Comparison of ENCODE assay signal across 9 mouse cellular contexts in genomic region chr3:87947811-87948199, GRCm38 (mm10). TPM values are rescaled to one million over a fixed set of nuclear protein-coding genes. Genes with fewer than 3 reads are reported as not detected.
A peak's percentile ranks its signal among the peaks of the same experiment; 100 is the strongest.
DNase-seq lines count a peak whose midpoint lies in the region; ATAC-seq lines count a peak whose summit lies in the region.
"Had no signal": no experiment of that assay in that cellular context is flagged by ENCODE, and none has a peak within 500 bp of the region (broad histone marks: within the 10 kb centered on the region; RNA-seq: fewer than 3 reads in every experiment).

No protein-coding gene starts in this region.

- peak; percentile 89 for DNase-seq in forelimb bud, embryonic 11.5 days (ENCODE audit: low read depth, low spot score)
- DNase-seq in mesoderm, embryonic 11.5 days (ENCODE audit: low read depth, low spot score) = peak; percentile 90
- no peak for DNase-seq in adrenal gland, adult 2 months

- peaks cover 79% of the 10 kb centered on the region for H3K27me3 ChIP-seq in megakaryocyte, embryonic 14.5 days (replicated peaks)

- peaks cover 60% of the 10 kb centered on the region for H3K4me1 ChIP-seq in megakaryocyte, embryonic 14.5 days

- no peak for ATAC-seq in megakaryocyte, adult 5-6 weeks (ENCODE audit: poor library complexity, severe bottlenecking)
- ATAC-seq in cerebellum, adult (ENCODE audit: insufficient number of reproducible peaks, low FRiP score, low TSS enrichment) = no peak
- ATAC-seq in megakaryocyte-erythroid progenitor cell, adult 5-6 weeks (replicated peaks; ENCODE audit: low FRiP score, low TSS enrichment, poor library complexity, severe bottlenecking) = no peak

- H3K36me3 ChIP-seq in megakaryocyte, embryonic 14.5 days (replicated peaks; ENCODE audit: low read length) = peaks cover 25% of the 10 kb centered on the region

- no peaks in the 10 kb centered on the region for H3K9me3 ChIP-seq in megakaryocyte, embryonic 14.5 days

- H3K4me3 ChIP-seq in megakaryocyte, embryonic 14.5 days (replicated peaks) = peak overlapping the region; percentile 70

RNA-seq across cellular contexts. Expression of gene Crabp2, which starts 0.7 kb away (rescaled TPM):
- 0.47 TPM in 1 of 2 replicates, not detected in the other for polyA plus RNA-seq in megakaryocyte, embryonic 14.5 days (2012; ENCODE audit: insufficient read depth, low replicate concordance)
- total RNA-seq in megakaryocyte, adult 5-6 weeks (2015) = 1.3 TPM in 1 of 2 replicates, not detected in the other
- total RNA-seq in megakaryocyte, adult 5-6 weeks (2017) = not detected in 2 replicates
- 2.8 TPM in 1 of 2 replicates, not detected in the other for total RNA-seq in megakaryocyte-erythroid progenitor cell, adult 5-6 weeks (2014; fragmentation: Nextera tagmentation)
- 1.2 TPM in 1 of 2 replicates, not detected in the other for total RNA-seq in megakaryocyte-erythroid progenitor cell, adult 5-6 weeks (2017)
- total RNA-seq in adrenal gland, adult 2 months (2021) = under 1 TPM; 0.52 to 0.72 TPM
- polyA plus RNA-seq in adrenal gland, adult 2 months (2012; rRNA removed) = 0.47 TPM in 1 of 2 replicates, not detected in the other
- total RNA-seq: heart, postnatal 25 days; neutrophil, adult 5-6 weeks had no signal

RNA-seq across cellular contexts. Expression of gene Rrnad1, which starts 17.3 kb away (rescaled TPM):
- polyA plus RNA-seq in megakaryocyte, embryonic 14.5 days (2012; ENCODE audit: insufficient read depth, low replicate concordance) = 13.9 and 14.0 TPM in 2 replicates
- 7.2 and 7.8 TPM in 2 replicates for total RNA-seq in megakaryocyte, adult 5-6 weeks (2015)
- 8.7 and 10.2 TPM in 2 replicates for total RNA-seq in megakaryocyte, adult 5-6 weeks (2017)
- total RNA-seq in megakaryocyte-erythroid progenitor cell, adult 5-6 weeks (2014; fragmentation: Nextera tagmentation) = 26.9 and 34.3 TPM in 2 replicates
- total RNA-seq in megakaryocyte-erythroid progenitor cell, adult 5-6 weeks (2017) = 4.1 and 10.0 TPM in 2 replicates
- total RNA-seq in adrenal gland, adult 2 months (2021) = 10 to 100 TPM; 13.1 to 16.3 TPM
- 41.5 and 44.6 TPM in 2 replicates for polyA plus RNA-seq in adrenal gland, adult 2 months (2012; rRNA removed)

RNA-seq across cellular contexts. Expression of gene Isg20l2, which starts 17.7 kb away (rescaled TPM):
- 2.9 and 3.6 TPM in 2 replicates for polyA plus RNA-seq in megakaryocyte, embryonic 14.5 days (2012; ENCODE audit: insufficient read depth, low replicate concordance)
- total RNA-seq in megakaryocyte, adult 5-6 weeks (2015) = 27.5 and 28.8 TPM in 2 replicates
- total RNA-seq in megakaryocyte, adult 5-6 weeks (2017) = 25.0 and 26.3 TPM in 2 replicates
- total RNA-seq in megakaryocyte-erythroid progenitor cell, adult 5-6 weeks (2014; fragmentation: Nextera tagmentation) = 65.1 and 78.0 TPM in 2 replicates
- 60.4 and 61.7 TPM in 2 replicates for total RNA-seq in megakaryocyte-erythroid progenitor cell, adult 5-6 weeks (2017)
- total RNA-seq in adrenal gland, adult 2 months (2021) = 10 to 100 TPM; 16.3 to 21.4 TPM
- 9.4 and 9.7 TPM in 2 replicates for polyA plus RNA-seq in adrenal gland, adult 2 months (2012; rRNA removed)

RNA-seq across cellular contexts. Expression of gene Nes, which starts 23.1 kb away (rescaled TPM):
- 0.29 TPM in 1 of 2 replicates, not detected in the other for polyA plus RNA-seq in megakaryocyte, embryonic 14.5 days (2012; ENCODE audit: insufficient read depth, low replicate concordance)
- not detected in 2 replicates for total RNA-seq in megakaryocyte, adult 5-6 weeks (2015)
- total RNA-seq in megakaryocyte, adult 5-6 weeks (2017) = not detected in 2 replicates
- not detected in 2 replicates for total RNA-seq in megakaryocyte-erythroid progenitor cell, adult 5-6 weeks (2014; fragmentation: Nextera tagmentation)
- total RNA-seq in megakaryocyte-erythroid progenitor cell, adult 5-6 weeks (2017) = 0.84 TPM in 1 of 2 replicates, not detected in the other
- 1 to 10 TPM; 7.0 to 9.2 TPM for total RNA-seq in adrenal gland, adult 2 months (2021)
- polyA plus RNA-seq in adrenal gland, adult 2 months (2012; rRNA removed) = 3.5 and 7.0 TPM in 2 replicates

RNA-seq across cellular contexts. Expression of gene Mrpl24, which starts 28.5 kb away (rescaled TPM):
- 3.1 and 14.1 TPM in 2 replicates for polyA plus RNA-seq in megakaryocyte, embryonic 14.5 days (2012; ENCODE audit: insufficient read depth, low replicate concordance)
- 134 and 135 TPM in 2 replicates for total RNA-seq in megakaryocyte, adult 5-6 weeks (2015)
- 99.8 and 106 TPM in 2 replicates for total RNA-seq in megakaryocyte, adult 5-6 weeks (2017)
- total RNA-seq in megakaryocyte-erythroid progenitor cell, adult 5-6 weeks (2014; fragmentation: Nextera tagmentation) = 147 and 201 TPM in 2 replicates
- 116 and 118 TPM in 2 replicates for total RNA-seq in megakaryocyte-erythroid progenitor cell, adult 5-6 weeks (2017)
- total RNA-seq in adrenal gland, adult 2 months (2021) = 100 to 1,000 TPM; 114 to 120 TPM
- polyA plus RNA-seq in adrenal gland, adult 2 months (2012; rRNA removed) = 15.1 and 18.0 TPM in 2 replicates
